ENCODE assay signal across 22 mouse cellular contexts in genomic region chr4:156069701-156070100, GRCm38 (mm10). TPM values are rescaled to one million over a fixed set of nuclear protein-coding genes. Genes with fewer than 3 reads are reported as not detected.
DNase-seq lines count a peak whose midpoint lies in the region; ATAC-seq lines count a peak whose summit lies in the region.
"Had no signal": no experiment of that assay in that cellular context is flagged by ENCODE, and none has a peak within 500 bp of the region (broad histone marks: within the 10 kb centered on the region; RNA-seq: fewer than 3 reads in every experiment).

No protein-coding gene starts in this region.

- H3K36me3 ChIP-seq in hindbrain, embryonic 10.5 days: no peaks in the 10 kb centered on the region
- no peaks in the 10 kb centered on the region for H3K36me3 ChIP-seq in hindbrain, embryonic 16.5 days (ENCODE audit: control insufficient read depth, insufficient read depth, low read length)
- H3K36me3 ChIP-seq in embryonic facial prominence, embryonic 13.5 days: no peaks in the 10 kb centered on the region
- no peaks in the 10 kb centered on the region for H3K36me3 ChIP-seq in midbrain, embryonic 11.5 days (ENCODE audit: control insufficient read depth, insufficient read depth, low read length)
- H3K36me3 ChIP-seq: heart, embryonic 15.5 days; midbrain, embryonic 12.5 days; neural tube, embryonic 15.5 days had no signal

- no peak overlapping the region for H3K9ac ChIP-seq in hindbrain, embryonic 16.5 days (ENCODE audit: low read depth, low read length)
- H3K9ac ChIP-seq in embryonic facial prominence, embryonic 13.5 days: no peak overlapping the region
- H3K9ac ChIP-seq in midbrain, embryonic 11.5 days (ENCODE audit: low read length): no peak overlapping the region
- H3K9ac ChIP-seq: heart, embryonic 15.5 days; midbrain, embryonic 12.5 days; neural tube, embryonic 15.5 days had no signal

- no peak for ATAC-seq in hindbrain, embryonic 16.5 days
- no peak for ATAC-seq in embryonic facial prominence, embryonic 13.5 days (ENCODE audit: insufficient number of reproducible peaks, insufficient read depth, low FRiP score, low TSS enrichment, low read depth)
- no peak for ATAC-seq in midbrain, embryonic 11.5 days (ENCODE audit: low FRiP score)

- no peak overlapping the region for H3K4me2 ChIP-seq in hindbrain, embryonic 16.5 days (ENCODE audit: low read length)
- H3K4me2 ChIP-seq in embryonic facial prominence, embryonic 13.5 days: no peak overlapping the region
- H3K4me2 ChIP-seq in midbrain, embryonic 11.5 days: no peak overlapping the region
- H3K4me2 ChIP-seq: heart, embryonic 15.5 days; liver, embryonic 11.5 days; midbrain, embryonic 12.5 days; neural tube, embryonic 15.5 days had no signal

- H3K9me3 ChIP-seq in hindbrain, embryonic 10.5 days: no peaks in the 10 kb centered on the region
- no peaks in the 10 kb centered on the region for H3K9me3 ChIP-seq in hindbrain, embryonic 16.5 days (ENCODE audit: control insufficient read depth, low read length)
- no peaks in the 10 kb centered on the region for H3K9me3 ChIP-seq in embryonic facial prominence, embryonic 13.5 days
- no peaks in the 10 kb centered on the region for H3K9me3 ChIP-seq in midbrain, embryonic 11.5 days (ENCODE audit: control insufficient read depth, low read length)
- H3K9me3 ChIP-seq: heart, embryonic 15.5 days; midbrain, embryonic 12.5 days; neural tube, embryonic 15.5 days had no signal

- peaks cover 17% of the 10 kb centered on the region for H3K4me1 ChIP-seq in hindbrain, embryonic 10.5 days (replicated peaks)
- H3K4me1 ChIP-seq in hindbrain, embryonic 16.5 days (ENCODE audit: control insufficient read depth, insufficient read depth, low read depth, low read length): no peaks in the 10 kb centered on the region; the same call in 1 of the 2 replicates
- H3K4me1 ChIP-seq in embryonic facial prominence, embryonic 13.5 days: peaks cover 14% of the 10 kb centered on the region
- H3K4me1 ChIP-seq in midbrain, embryonic 11.5 days (ENCODE audit: control insufficient read depth, insufficient read depth, low read length): no peaks in the 10 kb centered on the region

- 77% methylated on average over 8 of the region's 8 CpGs for WGBS in hindbrain, embryonic 10.5 days
- WGBS in hindbrain, embryonic 16.5 days: 78% methylated on average over 8 of the region's 8 CpGs
- WGBS in embryonic facial prominence, embryonic 13.5 days: 82% methylated on average over 8 of the region's 8 CpGs
- 95% methylated on average over 8 of the region's 8 CpGs for WGBS in midbrain, embryonic 11.5 days

- H3K27ac ChIP-seq in hindbrain, embryonic 10.5 days: peak overlapping the region; percentile 68; the same call in 1 of the 2 replicates
- H3K27ac ChIP-seq in hindbrain, embryonic 16.5 days (ENCODE audit: low read depth, low read length): no peak overlapping the region
- peak overlapping the region; percentile 74; the same call in 1 of the 2 replicates for H3K27ac ChIP-seq in embryonic facial prominence, embryonic 13.5 days
- no peak overlapping the region for H3K27ac ChIP-seq in midbrain, embryonic 11.5 days (ENCODE audit: low read depth, low read length)
- H3K27ac ChIP-seq: midbrain, embryonic 12.5 days had no signal

- peak; percentile 13 for DNase-seq in hindbrain, embryonic 10.5 days (ENCODE audit: low spot score)
- DNase-seq in thymus, postnatal 14 days: peak; percentile 44
- DNase-seq in thymus, postnatal 25 days: no peak
- no peak for DNase-seq in midbrain, embryonic 11.5 days (ENCODE audit: low spot score, missing footprints)
- no peak for DNase-seq in urinary bladder, postnatal 14 days (ENCODE audit: low spot score)
- DNase-seq: adrenal gland, postnatal 25 days; cerebellum, adult 8-10 months; cerebellum, postnatal 36 days; embryo, embryonic 11 days; kidney, adult 8-10 months; kidney, postnatal 10 days; left cerebral cortex, postnatal 4 days; lung, adult 18-20 months; lung, postnatal 10 days; right cerebral cortex, postnatal 14 days had no signal

- H3K4me3 ChIP-seq in hindbrain, embryonic 10.5 days: no peak overlapping the region
- H3K4me3 ChIP-seq in hindbrain, embryonic 16.5 days (ENCODE audit: low read length): no peak overlapping the region
- H3K4me3 ChIP-seq in embryonic facial prominence, embryonic 13.5 days: no peak overlapping the region
- H3K4me3 ChIP-seq in midbrain, embryonic 11.5 days (ENCODE audit: low read depth, low read length): no peak overlapping the region
- H3K4me3 ChIP-seq: heart, embryonic 15.5 days; midbrain, embryonic 12.5 days; neural tube, embryonic 15.5 days had no signal

- no peaks in the 10 kb centered on the region for H3K27me3 ChIP-seq in hindbrain, embryonic 10.5 days (ENCODE audit: insufficient read depth, poor library complexity, severe bottlenecking)
- no peaks in the 10 kb centered on the region for H3K27me3 ChIP-seq in hindbrain, embryonic 16.5 days (replicated peaks; ENCODE audit: control insufficient read depth, insufficient read depth, low read length)
- no peaks in the 10 kb centered on the region for H3K27me3 ChIP-seq in embryonic facial prominence, embryonic 13.5 days
- no peaks in the 10 kb centered on the region for H3K27me3 ChIP-seq in midbrain, embryonic 11.5 days (ENCODE audit: control insufficient read depth, insufficient read depth, low read length)
- H3K27me3 ChIP-seq: heart, embryonic 15.5 days; neural tube, embryonic 15.5 days had no signal

RNA-seq across cellular contexts. Expression of gene Ttll10, which starts 10.5 kb away (rescaled TPM):
- 0.27 and 0.30 TPM in 2 replicates for polyA plus RNA-seq in hindbrain, embryonic 10.5 days (2016; fragmentation: Nextera tagmentation; extraction: Ambion mirVana)
- not detected in 2 replicates for polyA plus RNA-seq in hindbrain, embryonic 16.5 days (2015; fragmentation: Nextera tagmentation; extraction: Ambion mirVana)
- polyA plus RNA-seq in embryonic facial prominence, embryonic 13.5 days (2015; fragmentation: Nextera tagmentation; extraction: Ambion mirVana): 2.0 and 2.7 TPM in 2 replicates
- polyA plus RNA-seq in midbrain, embryonic 11.5 days (2014; fragmentation: Nextera tagmentation; extraction: Ambion mirVana): 0.15 TPM in 1 of 2 replicates, not detected in the other
- polyA plus RNA-seq: hindbrain, embryonic 11.5 days; midbrain, embryonic 12.5 days; neural tube, embryonic 15.5 days had no signal

RNA-seq across cellular contexts. Expression of gene 9430015G10Rik, which starts 40.1 kb away (rescaled TPM):
- 62.3 and 72.7 TPM in 2 replicates for polyA plus RNA-seq in hindbrain, embryonic 10.5 days (2016; fragmentation: Nextera tagmentation; extraction: Ambion mirVana)
- polyA plus RNA-seq in hindbrain, embryonic 16.5 days (2015; fragmentation: Nextera tagmentation; extraction: Ambion mirVana): 28.0 and 31.3 TPM in 2 replicates
- 40.3 and 43.8 TPM in 2 replicates for polyA plus RNA-seq in embryonic facial prominence, embryonic 13.5 days (2015; fragmentation: Nextera tagmentation; extraction: Ambion mirVana)
- 49.5 and 55.7 TPM in 2 replicates for polyA plus RNA-seq in midbrain, embryonic 11.5 days (2014; fragmentation: Nextera tagmentation; extraction: Ambion mirVana)

RNA-seq across cellular contexts. Expression of gene Tnfrsf18, which starts 43.7 kb away (rescaled TPM):
- polyA plus RNA-seq in hindbrain, embryonic 10.5 days (2016; fragmentation: Nextera tagmentation; extraction: Ambion mirVana): 1.3 and 1.4 TPM in 2 replicates
- 1.7 and 1.8 TPM in 2 replicates for polyA plus RNA-seq in hindbrain, embryonic 16.5 days (2015; fragmentation: Nextera tagmentation; extraction: Ambion mirVana)
- polyA plus RNA-seq in embryonic facial prominence, embryonic 13.5 days (2015; fragmentation: Nextera tagmentation; extraction: Ambion mirVana): 3.0 and 4.1 TPM in 2 replicates
- 0.58 and 0.87 TPM in 2 replicates for polyA plus RNA-seq in midbrain, embryonic 11.5 days (2014; fragmentation: Nextera tagmentation; extraction: Ambion mirVana)

RNA-seq across cellular contexts. Expression of gene Tnfrsf4, which starts 56.1 kb away (rescaled TPM):
- 0.30 and 1.3 TPM in 2 replicates for polyA plus RNA-seq in hindbrain, embryonic 10.5 days (2016; fragmentation: Nextera tagmentation; extraction: Ambion mirVana)
- polyA plus RNA-seq in hindbrain, embryonic 16.5 days (2015; fragmentation: Nextera tagmentation; extraction: Ambion mirVana): 0.64 TPM in 1 of 2 replicates, not detected in the other
- polyA plus RNA-seq in embryonic facial prominence, embryonic 13.5 days (2015; fragmentation: Nextera tagmentation; extraction: Ambion mirVana): 1.3 TPM in 1 of 2 replicates, not detected in the other
- polyA plus RNA-seq in midbrain, embryonic 11.5 days (2014; fragmentation: Nextera tagmentation; extraction: Ambion mirVana): 0.41 and 1.1 TPM in 2 replicates

Comparison
In these comparisons a context has a peak if more than half of its experiments do, and no peak if none do; other contexts are left out.
1. DNase-seq: peak in hindbrain, embryonic 10.5 days (single experiment) and thymus, postnatal 14 days (single experiment); none in thymus, postnatal 25 days (single experiment), midbrain, embryonic 11.5 days (single experiment) and urinary bladder, postnatal 14 days (single experiment).
2. H3K27ac ChIP-seq: peak in hindbrain, embryonic 10.5 days (single experiment) and embryonic facial prominence, embryonic 13.5 days (single experiment); none in hindbrain, embryonic 16.5 days (single experiment) and midbrain, embryonic 11.5 days (single experiment).